In the genomic region with DNA sequence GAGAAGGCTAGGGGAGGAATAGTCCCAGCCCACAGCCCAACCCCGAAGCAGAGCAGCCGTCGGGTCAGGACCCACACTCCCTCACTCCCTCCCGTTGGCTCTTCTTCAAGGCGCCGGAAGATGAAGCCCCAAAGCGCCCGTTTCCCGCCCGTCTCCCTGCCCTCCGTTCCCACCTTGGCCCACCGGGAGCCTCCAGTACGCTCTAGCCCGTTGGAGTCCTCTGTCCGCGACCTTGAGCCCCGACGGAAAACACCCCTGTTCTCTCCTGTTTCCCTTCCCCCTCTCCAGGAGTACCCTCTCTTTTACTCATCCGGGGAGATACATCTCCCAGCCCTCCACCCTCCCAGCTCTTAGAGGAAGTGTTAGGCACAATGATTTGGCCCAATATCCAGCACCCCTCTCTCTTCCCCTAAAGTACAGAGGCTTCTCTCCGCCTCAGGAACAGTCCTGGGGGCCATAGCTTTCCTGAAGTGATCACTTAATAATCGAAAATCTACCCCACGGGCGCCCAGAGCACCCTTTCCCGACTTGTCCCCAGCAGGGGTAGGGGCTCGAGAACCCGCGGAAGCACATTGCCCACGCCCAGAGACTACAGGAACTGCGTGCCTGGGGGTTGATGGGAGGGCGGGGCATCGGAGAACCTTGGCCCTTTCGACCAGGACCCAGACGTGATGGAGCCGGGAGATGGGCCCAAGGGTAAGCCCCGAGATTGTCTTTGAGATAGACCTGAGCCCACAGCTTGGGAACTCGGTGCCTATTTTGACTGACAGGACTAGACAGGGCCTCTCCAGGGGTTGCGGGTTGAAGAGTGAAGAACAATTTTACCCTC, we compare ENCODE assay signal across 8 mouse cellular contexts. TPM values are rescaled to one million over a fixed set of nuclear protein-coding genes. Genes with fewer than 3 reads are reported as not detected.
DNase-seq lines count a peak whose midpoint lies in the region; ATAC-seq and TF ChIP-seq lines count a peak whose summit lies in the region.

No protein-coding gene starts in this region.

- DNase-seq in cerebellum, adult 9-10 months: peak; percentile 20
- DNase-seq in cerebellum, adult 9-11 months: no peak
- peak; percentile 12 to 64 for DNase-seq in spleen, postnatal 4 days (ENCODE audit: low spot score in 2 of 2)
- DNase-seq in spleen, adult 18-20 months: no peak
- no peak for DNase-seq in limb, embryonic 10.5 days (ENCODE audit: low spot score)
- no peak for DNase-seq in adrenal gland, postnatal 4 days (ENCODE audit: low spot score in 2 of 2)

- peaks cover 59% of the 10 kb centered on the region for H3K27me3 ChIP-seq in limb, embryonic 10.5 days (ENCODE audit: low read depth, poor library complexity, severe bottlenecking)
- H3K27me3 ChIP-seq in small intestine, adult 2 months (ENCODE audit: control insufficient read depth, insufficient read depth, low read length): peaks cover 25% of the 10 kb centered on the region

- no peak; the same call in 1 of the 2 replicates for TF ChIP-seq POLR2A in small intestine, adult 2 months (IDR thresholded peaks at IDR 0.05; ENCODE audit: low read depth, low read length)

- H3K4me1 ChIP-seq in limb, embryonic 10.5 days: peaks cover 41% of the 10 kb centered on the region
- H3K4me1 ChIP-seq in small intestine, adult 2 months (ENCODE audit: control insufficient read depth, insufficient read depth, insufficient read length, low read length): peaks cover 22% of the 10 kb centered on the region

- no peak for ATAC-seq in cerebellum, adult (ENCODE audit: insufficient number of reproducible peaks, low FRiP score, low TSS enrichment)

- peaks cover 16% of the 10 kb centered on the region for H3K36me3 ChIP-seq in limb, embryonic 10.5 days
- H3K36me3 ChIP-seq in small intestine, adult 2 months (ENCODE audit: control insufficient read depth, insufficient read depth, low read length): peaks cover 7% of the 10 kb centered on the region

- H3K27ac ChIP-seq in limb, embryonic 10.5 days: peak overlapping the region; percentile 26; the same call in 1 of the 2 replicates
- no peak overlapping the region for H3K27ac ChIP-seq in small intestine, adult 2 months (ENCODE audit: insufficient read depth, low read depth, low read length)

- H3K9me3 ChIP-seq in limb, embryonic 10.5 days (replicated peaks): no peaks in the 10 kb centered on the region

- TF ChIP-seq CTCF in small intestine, adult 2 months (IDR thresholded peaks at IDR 0.05; ENCODE audit: extremely low read depth, insufficient read length, insufficient replicate concordance, low read depth, low read length): no peak

- peak overlapping the region; percentile 61 for H3K4me3 ChIP-seq in limb, embryonic 10.5 days
- H3K4me3 ChIP-seq in small intestine, adult 2 months (ENCODE audit: low read depth, low read length): peak overlapping the region; percentile 63

- 3% methylated on average over 37 of the region's 37 CpGs for whole genome bisulfite sequencing in limb, embryonic 10.5 days
- 3% methylated on average over 37 of the region's 37 CpGs for WGBS in small intestine, adult 2 months

RNA-seq across cellular contexts. Expression of gene Chrm4, which starts 4.2 kb away (rescaled TPM):
- polyA plus RNA-seq in limb, embryonic 10.5 days (2016; fragmentation: Nextera tagmentation; extraction: Ambion mirVana): 0.67 and 0.76 TPM in 2 replicates
- 2.2 and 2.9 TPM in 2 replicates for polyA plus RNA-seq in small intestine, adult 2 months (2012; rRNA removed)
- total RNA-seq in adrenal gland, postnatal 4 days (2021): under 1 TPM; 0.34 to 0.42 TPM

RNA-seq across cellular contexts. Expression of gene Mdk, which starts 9.3 kb away (rescaled TPM):
- polyA plus RNA-seq in limb, embryonic 10.5 days (2016; fragmentation: Nextera tagmentation; extraction: Ambion mirVana): 2,617 and 2,689 TPM in 2 replicates
- 2.4 and 5.9 TPM in 2 replicates for polyA plus RNA-seq in small intestine, adult 2 months (2012; rRNA removed)
- total RNA-seq in adrenal gland, postnatal 4 days (2021): 100 to 1,000 TPM in 1 of 2 experiments, 10 to 100 TPM in 1; 79.3 to 138 TPM

RNA-seq across cellular contexts. Expression of gene Gm9821, which starts 22.7 kb away (rescaled TPM):
- polyA plus RNA-seq in limb, embryonic 10.5 days (2016; fragmentation: Nextera tagmentation; extraction: Ambion mirVana): 0.33 and 0.56 TPM in 2 replicates
- polyA plus RNA-seq in small intestine, adult 2 months (2012; rRNA removed): not detected in 2 replicates
- not detected for total RNA-seq in adrenal gland, postnatal 4 days (2021)

RNA-seq across cellular contexts. Expression of gene Dgkz, which starts 52.9 kb away (rescaled TPM):
- 57.3 and 59.9 TPM in 2 replicates for polyA plus RNA-seq in limb, embryonic 10.5 days (2016; fragmentation: Nextera tagmentation; extraction: Ambion mirVana)
- 165 and 295 TPM in 2 replicates for polyA plus RNA-seq in small intestine, adult 2 months (2012; rRNA removed)
- total RNA-seq in adrenal gland, postnatal 4 days (2021): 10 to 100 TPM; 91.3 to 98.4 TPM

Comparison
In these comparisons a context has a peak if more than half of its experiments do, and no peak if none do; other contexts are left out.
1. DNase-seq: peak in cerebellum, adult 9-10 months (single experiment) and spleen, postnatal 4 days (2 of 2); none in cerebellum, adult 9-11 months (single experiment), spleen, adult 18-20 months (0 of 2), limb, embryonic 10.5 days (single experiment) and adrenal gland, postnatal 4 days (0 of 2).
2. RNA of gene Mdk, which starts 9.3 kb away (polyA plus RNA-seq): 2,617 to 2,689 TPM in limb, embryonic 10.5 days; 2.4 to 5.9 TPM in small intestine, adult 2 months; every median in the first group is over 100 times any median in the second.